ENCODE assay signal across 20 mouse cellular contexts in the genomic region with DNA sequence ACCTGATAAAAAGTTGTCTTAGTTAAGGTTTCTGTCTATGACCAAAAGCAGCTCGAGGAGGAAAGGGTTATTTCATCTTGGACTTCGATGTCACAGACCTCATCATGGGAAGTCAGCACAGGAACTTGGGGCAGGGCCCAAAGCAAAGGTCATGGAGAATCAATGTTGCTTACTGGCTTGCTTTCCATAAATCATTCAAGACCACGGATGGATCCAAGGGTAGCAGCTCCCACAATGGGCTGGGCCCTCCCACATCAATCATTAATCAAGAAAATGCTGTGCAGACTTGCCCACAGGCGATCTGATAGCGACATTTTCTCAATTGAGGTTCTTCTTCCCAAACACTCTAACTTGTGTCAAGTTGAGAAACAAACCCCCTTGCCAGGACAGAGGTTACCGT. TPM values are rescaled to one million over a fixed set of nuclear protein-coding genes. Genes with fewer than 3 reads are reported as not detected.
DNase-seq lines count a peak whose midpoint lies in the region; ATAC-seq and TF ChIP-seq lines count a peak whose summit lies in the region.
"Had no signal": no experiment of that assay in that cellular context is flagged by ENCODE, and none has a peak within 500 bp of the region (broad histone marks: within the 10 kb centered on the region; RNA-seq: fewer than 3 reads in every experiment).

No protein-coding gene starts in this region.

- H3K4me2 ChIP-seq in liver, postnatal 0 days (ENCODE audit: low read depth, low read length) = no peak overlapping the region
- H3K4me2 ChIP-seq in kidney, embryonic 15.5 days = no peak overlapping the region

- ATAC-seq in liver, postnatal 0 days = peak; percentile 93
- peak; percentile 64; the same call in 1 of the 2 replicates for ATAC-seq in kidney, embryonic 15.5 days (replicated peaks; ENCODE audit: low FRiP score)
- ATAC-seq: forebrain, postnatal 0 days had no signal

- TF ChIP-seq CTCF in liver, postnatal 0 days (IDR thresholded peaks at IDR 0.05; ENCODE audit: low read depth) = no peak
- no peak for TF ChIP-seq CTCF in small intestine, adult 2 months (IDR thresholded peaks at IDR 0.05; ENCODE audit: extremely low read depth, insufficient read length, insufficient replicate concordance, low read depth, low read length)

- TF ChIP-seq EP300 in liver, postnatal 0 days (IDR thresholded peaks at IDR 0.05; ENCODE audit: low read depth) = no peak

- no peaks in the 10 kb centered on the region for H3K27me3 ChIP-seq in liver, postnatal 0 days (ENCODE audit: insufficient read depth, low read length)
- H3K27me3 ChIP-seq in kidney, embryonic 15.5 days = no peaks in the 10 kb centered on the region
- H3K27me3 ChIP-seq in small intestine, adult 2 months (ENCODE audit: control insufficient read depth, insufficient read depth, low read length) = no peaks in the 10 kb centered on the region
- H3K27me3 ChIP-seq: CH12.LX had no signal

- no peak overlapping the region for H3K9ac ChIP-seq in liver, postnatal 0 days (replicated peaks)
- H3K9ac ChIP-seq in kidney, embryonic 15.5 days = no peak overlapping the region
- H3K9ac ChIP-seq: forebrain, postnatal 0 days had no signal

- WGBS in liver, postnatal 0 days (ENCODE audit: insufficient replicate concordance) = 26% methylated on average over 6 of the region's 6 CpGs
- WGBS in kidney, embryonic 15.5 days = 19% methylated on average over 6 of the region's 6 CpGs
- WGBS in small intestine, adult 2 months = 19% methylated on average over 6 of the region's 6 CpGs

- no peak overlapping the region for H3K4me3 ChIP-seq in liver, postnatal 0 days (ENCODE audit: low read depth, low read length)
- no peak overlapping the region for H3K4me3 ChIP-seq in kidney, embryonic 15.5 days (replicated peaks)
- no peak overlapping the region for H3K4me3 ChIP-seq in small intestine, adult 2 months (ENCODE audit: low read depth, low read length)
- H3K4me3 ChIP-seq: embryonic facial prominence, embryonic 10.5 days; erythroblast, embryonic 14.5 days; gastrocnemius, adult 2 months; heart, embryonic 10.5 days had no signal

- H3K9me3 ChIP-seq in liver, postnatal 0 days (ENCODE audit: low read length) = no peaks in the 10 kb centered on the region
- H3K9me3 ChIP-seq in kidney, embryonic 15.5 days (replicated peaks) = no peaks in the 10 kb centered on the region
- H3K9me3 ChIP-seq: embryonic facial prominence, embryonic 10.5 days; heart, embryonic 10.5 days had no signal

- DNase-seq in adrenal gland, adult 2 months = peak; percentile 41
- no peak for DNase-seq in adrenal gland, adult 18-20 months (ENCODE audit: low spot score in 2 of 2)
- DNase-seq in liver, postnatal 0 days = peak; percentile 37
- no peak for DNase-seq in liver
- no peak for DNase-seq in left cerebral cortex, adult 9 months (ENCODE audit: low spot score in 2 of 2)
- DNase-seq in layer of hippocampus, adult 8-10 months (ENCODE audit: low spot score in 2 of 2) = no peak
- DNase-seq: cerebellum, adult 9-11 months; forebrain, postnatal 0 days; gastrocnemius, adult 2 months; lung, postnatal 4 days; midbrain, embryonic 14.5 days; right cerebral cortex, adult 18-20 months had no signal

- no peak for TF ChIP-seq POLR2A in small intestine, adult 2 months (IDR thresholded peaks at IDR 0.05; ENCODE audit: low read depth, low read length)

- H3K27ac ChIP-seq in liver, postnatal 0 days (ENCODE audit: low read depth) = peak overlapping the region; percentile 66; the same call in 1 of the 2 replicates
- no peak overlapping the region for H3K27ac ChIP-seq in kidney, embryonic 15.5 days
- peak overlapping the region; percentile 60; the same call in 1 of the 2 replicates for H3K27ac ChIP-seq in small intestine, adult 2 months (ENCODE audit: insufficient read depth, low read depth, low read length)
- H3K27ac ChIP-seq: embryonic facial prominence, embryonic 10.5 days; gastrocnemius, adult 2 months; heart, embryonic 10.5 days had no signal

- no peaks in the 10 kb centered on the region for H3K36me3 ChIP-seq in liver, postnatal 0 days (replicated peaks; ENCODE audit: insufficient read depth, low read length)
- no peaks in the 10 kb centered on the region for H3K36me3 ChIP-seq in kidney, embryonic 15.5 days
- no peaks in the 10 kb centered on the region for H3K36me3 ChIP-seq in small intestine, adult 2 months (ENCODE audit: control insufficient read depth, insufficient read depth, low read length)
- H3K36me3 ChIP-seq: embryonic facial prominence, embryonic 10.5 days; heart, embryonic 10.5 days had no signal

- H3K4me1 ChIP-seq in liver, postnatal 0 days (ENCODE audit: insufficient read depth) = peaks cover 8% of the 10 kb centered on the region
- H3K4me1 ChIP-seq in kidney, embryonic 15.5 days = peaks cover 9% of the 10 kb centered on the region; the same call in 1 of the 2 replicates
- H3K4me1 ChIP-seq in small intestine, adult 2 months (ENCODE audit: control insufficient read depth, insufficient read depth, insufficient read length, low read length) = peaks cover 9% of the 10 kb centered on the region; the same call in 1 of the 2 replicates
- H3K4me1 ChIP-seq: heart, embryonic 10.5 days had no signal

RNA-seq across cellular contexts. Expression of gene Cisd2, which starts 27.6 kb away (rescaled TPM):
- 10 to 100 TPM; 25.4 to 31.0 TPM for total RNA-seq in adrenal gland, adult 2 months (2021)
- polyA plus RNA-seq in adrenal gland, adult 2 months (2012; rRNA removed) = 48.4 and 53.3 TPM in 2 replicates
- 10 to 100 TPM; 25.7 to 37.3 TPM for total RNA-seq in adrenal gland, adult 18-20 months (2021)
- polyA plus RNA-seq in liver, postnatal 0 days (2015; fragmentation: Nextera tagmentation; extraction: Ambion mirVana) = 24.9 and 26.6 TPM in 2 replicates
- polyA plus RNA-seq in kidney, embryonic 15.5 days (2015; fragmentation: Nextera tagmentation; extraction: Ambion mirVana) = 68.8 and 77.6 TPM in 2 replicates
- polyA plus RNA-seq in small intestine, adult 2 months (2012; rRNA removed) = 12.4 and 26.6 TPM in 2 replicates
- 10 to 100 TPM; 34.3 to 36.5 (median 35.5) TPM for total RNA-seq in layer of hippocampus, adult 8-10 months (2022)

RNA-seq across cellular contexts. Expression of gene Ube2d3, which starts 41.9 kb away (rescaled TPM):
- 100 to 1,000 TPM; 357 to 547 TPM for total RNA-seq in adrenal gland, adult 2 months (2021)
- 261 and 295 TPM in 2 replicates for polyA plus RNA-seq in adrenal gland, adult 2 months (2012; rRNA removed)
- 100 to 1,000 TPM; 391 to 441 TPM for total RNA-seq in adrenal gland, adult 18-20 months (2021)
- 298 and 303 TPM in 2 replicates for polyA plus RNA-seq in liver, postnatal 0 days (2015; fragmentation: Nextera tagmentation; extraction: Ambion mirVana)
- polyA plus RNA-seq in kidney, embryonic 15.5 days (2015; fragmentation: Nextera tagmentation; extraction: Ambion mirVana) = 512 and 532 TPM in 2 replicates
- polyA plus RNA-seq in small intestine, adult 2 months (2012; rRNA removed) = 192 and 259 TPM in 2 replicates
- total RNA-seq in layer of hippocampus, adult 8-10 months (2022) = 100 to 1,000 TPM; 227 to 254 (median 239) TPM

RNA-seq across cellular contexts. Expression of gene Slc9b1, which starts 48.3 kb away (rescaled TPM):
- total RNA-seq in adrenal gland, adult 2 months (2021) = under 1 TPM; 0.35 to 0.90 TPM
- 0.06 TPM in 1 of 2 replicates, not detected in the other for polyA plus RNA-seq in adrenal gland, adult 2 months (2012; rRNA removed)
- total RNA-seq in adrenal gland, adult 18-20 months (2021) = under 1 TPM in 1 of 2 experiments, not detected in 1; 0.36 TPM
- not detected in 2 replicates for polyA plus RNA-seq in liver, postnatal 0 days (2015; fragmentation: Nextera tagmentation; extraction: Ambion mirVana)
- polyA plus RNA-seq in kidney, embryonic 15.5 days (2015; fragmentation: Nextera tagmentation; extraction: Ambion mirVana) = 0.42 TPM in 1 of 2 replicates, not detected in the other
- polyA plus RNA-seq in small intestine, adult 2 months (2012; rRNA removed) = not detected in 2 replicates
- total RNA-seq in layer of hippocampus, adult 8-10 months (2022) = 1 to 10 TPM in 2 of 4 experiments, under 1 TPM in 2; 0.39 to 2.0 (median 1.0) TPM
- total RNA-seq: forebrain, postnatal 0 days; gastrocnemius, adult 2 months had no signal
- polyA plus RNA-seq: embryonic facial prominence, embryonic 10.5 days; erythroblast, embryonic 14.5 days; forebrain, postnatal 0 days; liver, embryonic 16.5 days; midbrain, embryonic 14.5 days; spleen, adult 2 months had no signal

Comparison
In these comparisons a context has a peak if more than half of its experiments do, and no peak if none do; other contexts are left out.
1. DNase-seq: peak in adrenal gland, adult 2 months (single experiment) and liver, postnatal 0 days (single experiment); none in adrenal gland, adult 18-20 months (0 of 2), liver (single experiment), left cerebral cortex, adult 9 months (0 of 2) and layer of hippocampus, adult 8-10 months (0 of 2).